Mouse (Mus musculus) olfactory bulb, adult 2 months (tissue): Measurements from ENCODE around the gene Sash1.

Experiments
- CTCF ChIP-seq: fragments of 200-500 bp; IDR thresholded peaks from 2 replicates; pipeline ENCODE4 v1.5.1; 2012; ENCODE audit warnings: low read depth, mild to moderate bottlenecking, low read length, moderate library complexity; ENCODE audit not compliant: insufficient read depth
- POLR2A ChIP-seq: fragments of 200-500 bp; IDR thresholded peaks from 2 replicates; pipeline ENCODE4 v1.6.1; 2012; ENCODE audit warnings: mild to moderate bottlenecking, low read depth, low read length, moderate library complexity; ENCODE audit not compliant: insufficient read depth

- TF ChIP-seq CTCF (no peak), POLR2A (no peak)
These were observed 118.5 kb downstream of the Sash1 start for GRCm38 (mm10) chr10:8767381-8767780.
